Mouse (Mus musculus): ENCODE data around the gene Dnajc5.
A peak's percentile ranks its signal among the peaks of the same experiment; 100 is the strongest.
"Not testable (repeated sequence)": the region's sequence is repeated elsewhere in the genome, so short reads cannot be mapped to it uniquely, and the experiment has no call there.

Dnajc5 gene

GRCm38 (mm10) chr2:181520118-181520935, at the start of gene Dnajc5:
Gene Dnajc5 (plus strand): TSS chr2:181520485.
- peak; percentile 90 for DNase-seq (ENCODE audit: low spot score)

- no peak for DNase-seq (ENCODE audit: low spot score)
Measured at GRCm38 (mm10) chr2:181471246-181471645, 49.0 kb upstream of the Dnajc5 start.

- DNase-seq (ENCODE audit: low spot score) = no peak
Measured at GRCm38 (mm10) chr2:181472256-181472827, 47.9 kb upstream of the Dnajc5 start.

GRCm38 (mm10) chr2:181483120-181483519, 37.2 kb upstream of the Dnajc5 start:
- no peak for DNase-seq (ENCODE audit: low spot score)

- DNase-seq (ENCODE audit: low spot score) = no peak
Measured at GRCm38 (mm10) chr2:181483562-181484318, 36.5 kb upstream of the Dnajc5 start.

- no peak for DNase-seq (ENCODE audit: low spot score)
Measured at GRCm38 (mm10) chr2:181484456-181485233, 35.6 kb upstream of the Dnajc5 start.

GRCm38 (mm10) chr2:181485741-181486140, 34.5 kb upstream of the Dnajc5 start:
- no peak for DNase-seq (ENCODE audit: low spot score)

GRCm38 (mm10) chr2:181487338-181488277, 32.7 kb upstream of the Dnajc5 start:
- no peak for DNase-seq (ENCODE audit: low spot score)

GRCm38 (mm10) chr2:181491432-181492205, 28.7 kb upstream of the Dnajc5 start:
- no peak for DNase-seq (ENCODE audit: low spot score)

- DNase-seq (ENCODE audit: low spot score) = no peak
Measured at GRCm38 (mm10) chr2:181492206-181492605, 28.1 kb upstream of the Dnajc5 start.

- no peak for DNase-seq (ENCODE audit: low spot score)
Measured at GRCm38 (mm10) chr2:181493156-181493927, 26.9 kb upstream of the Dnajc5 start, which contains the start of gene Abhd16b. Gene Abhd16b (plus strand): TSS chr2:181493206.

GRCm38 (mm10) chr2:181494266-181494945, 25.9 kb upstream of the Dnajc5 start:
- no peak for DNase-seq (ENCODE audit: low spot score)

GRCm38 (mm10) chr2:181495845-181496244, 24.4 kb upstream of the Dnajc5 start:
- not testable (repeated sequence) for DNase-seq (ENCODE audit: low spot score)

- peak; percentile 56 for DNase-seq (ENCODE audit: low spot score)
Measured at GRCm38 (mm10) chr2:181496281-181496680, 24.0 kb upstream of the Dnajc5 start.

GRCm38 (mm10) chr2:181496831-181497547, 23.3 kb upstream of the Dnajc5 start, which contains the start of gene Tpd52l2:
Gene Tpd52l2 (plus strand): TSS chr2:181497142.
- peak; percentile 79 for DNase-seq (ENCODE audit: low spot score)

- DNase-seq (ENCODE audit: low spot score) = peak; percentile 31
Measured at GRCm38 (mm10) chr2:181497548-181497875, 22.8 kb upstream of the Dnajc5 start.

- DNase-seq (ENCODE audit: low spot score) = no peak
Measured at GRCm38 (mm10) chr2:181498644-181499043, 21.6 kb upstream of the Dnajc5 start.

GRCm38 (mm10) chr2:181509191-181509590, 11.1 kb upstream of the Dnajc5 start:
- no peak for DNase-seq (ENCODE audit: low spot score)

Data from ovary, postnatal 14 days (tissue).